Mouse (Mus musculus) C2C12 (cell line): ENCODE results near the gene Kpna6.

Source experiments
- CTCF ChIP-seq: IDR thresholded peaks from one replicate; pipeline ENCODE4 v1.5.1; 2011; ENCODE audit not compliant: control insufficient read depth, insufficient read depth, insufficient read length
- MYOG ChIP-seq: IDR thresholded peaks from one replicate; pipeline ENCODE4 v1.6.1; 2011; ENCODE audit not compliant: control insufficient read depth, insufficient read length; ENCODE audit errors: extremely low read depth

DNA sequence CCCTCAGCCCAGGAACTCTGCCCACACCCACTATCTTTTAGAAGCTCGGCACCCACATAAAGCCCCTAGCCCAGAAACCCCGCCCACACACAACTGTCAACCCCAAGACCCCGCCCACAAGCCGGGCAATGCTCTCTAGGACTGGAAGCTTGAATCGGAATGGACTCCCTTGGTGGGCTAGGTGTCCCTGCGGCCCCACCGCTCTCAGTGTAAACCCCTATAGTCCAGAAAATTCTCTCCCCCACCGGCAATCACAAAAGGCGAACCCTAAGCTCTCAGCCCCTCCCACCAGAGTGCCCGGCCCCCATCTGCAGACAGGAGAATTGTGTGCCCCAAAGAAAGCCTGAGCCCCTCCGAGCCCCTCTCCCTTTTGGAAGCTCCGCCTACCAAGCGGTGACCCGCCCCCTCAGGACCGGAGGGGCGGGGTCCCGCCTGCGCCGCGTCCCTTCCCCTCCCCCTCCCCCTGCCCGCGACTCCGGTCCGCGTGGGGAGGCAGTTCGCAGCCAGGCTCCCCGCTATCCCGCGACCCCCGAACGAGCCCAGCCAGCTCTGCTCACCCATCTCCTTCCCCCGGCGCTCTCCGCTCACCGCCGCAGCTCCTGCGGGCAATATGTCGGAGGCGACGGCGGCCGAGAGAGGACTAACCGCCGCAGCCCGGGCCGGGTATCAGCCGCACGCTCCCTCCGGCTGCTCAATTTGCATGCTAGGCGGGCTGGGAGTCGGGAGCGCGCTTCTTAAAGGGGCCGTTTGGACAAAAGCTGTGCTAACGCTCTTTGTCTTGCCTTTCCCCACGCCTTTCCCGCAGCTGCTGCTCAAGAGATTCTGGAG, 23.8 kb upstream of the Kpna6 start, which contains the start of gene Tmem39b:
- TF ChIP-seq CTCF (no peak), MYOG (no peak)
